Mouse (Mus musculus): Measurements from ENCODE around the gene Snap91. TPM values are rescaled to one million over a fixed set of nuclear protein-coding genes. Genes with fewer than 3 reads are reported as not detected.

Gene Snap91
- polyA plus RNA-seq, 1 experiment from 2014 or later = 81.6 TPM

- H3K9me3 ChIP-seq (replicated peaks) = no peaks in the 10 kb centered on the region
- no peak overlapping the region for H3K4me2 ChIP-seq
- no peak for ATAC-seq (replicated peaks; ENCODE audit: insufficient number of reproducible peaks, insufficient read depth, low FRiP score, low read depth)
- H3K4me1 ChIP-seq (replicated peaks) = no peaks in the 10 kb centered on the region; the same call in 1 of the 2 replicates
- no peaks in the 10 kb centered on the region for H3K27me3 ChIP-seq
- H3K9ac ChIP-seq = no peak overlapping the region
- no peak overlapping the region for H3K4me3 ChIP-seq
- H3K27ac ChIP-seq = no peak overlapping the region
- no peaks in the 10 kb centered on the region for H3K36me3 ChIP-seq
- WGBS = 57% methylated on average over 7 of the region's 7 CpGs
Observed at GRCm38 (mm10) chr9:86725604-86726380, 154.7 kb downstream of the Snap91 start.

GRCm38 (mm10) chr9:86725066-86725465 lies 155.4 kb downstream of the Snap91 start:
- no peak for ATAC-seq (replicated peaks; ENCODE audit: insufficient number of reproducible peaks, insufficient read depth, low FRiP score, low read depth)
- no peak overlapping the region for H3K27ac ChIP-seq
- H3K36me3 ChIP-seq = no peaks in the 10 kb centered on the region
- H3K9me3 ChIP-seq (replicated peaks) = no peaks in the 10 kb centered on the region
- H3K4me1 ChIP-seq (replicated peaks) = no peaks in the 10 kb centered on the region; the same call in 1 of the 2 replicates
- H3K27me3 ChIP-seq = no peaks in the 10 kb centered on the region
- no peak overlapping the region for H3K4me3 ChIP-seq
- H3K4me2 ChIP-seq = no peak overlapping the region
- WGBS = 84% methylated on average over 4 of the region's 4 CpGs
- H3K9ac ChIP-seq = no peak overlapping the region

GRCm38 (mm10) chr9:86720794-86721193 lies 159.7 kb downstream of the Snap91 start:
- 74% methylated on average over 2 of the region's 2 CpGs for WGBS
- Histone ChIP-seq H3K27me3 (no peaks in the 10 kb centered on the region), H3K4me3 (no peak overlapping the region), H3K4me1 (replicated peaks) (no peaks in the 10 kb centered on the region), H3K4me2 (no peak overlapping the region), H3K27ac (no peak overlapping the region), H3K36me3 (no peaks in the 10 kb centered on the region), H3K9me3 (replicated peaks) (no peaks in the 10 kb centered on the region), H3K9ac (no peak overlapping the region)
- no peak for ATAC-seq (replicated peaks; ENCODE audit: insufficient number of reproducible peaks, insufficient read depth, low FRiP score, low read depth)

- WGBS = 88% methylated on average over 5 of the region's 5 CpGs
- no peak overlapping the region for H3K4me2 ChIP-seq
- H3K9ac ChIP-seq = no peak overlapping the region
- H3K4me3 ChIP-seq = no peak overlapping the region
- no peaks in the 10 kb centered on the region for H3K4me1 ChIP-seq (replicated peaks)
- H3K9me3 ChIP-seq (replicated peaks) = no peaks in the 10 kb centered on the region
- no peaks in the 10 kb centered on the region for H3K36me3 ChIP-seq
- no peaks in the 10 kb centered on the region for H3K27me3 ChIP-seq
- ATAC-seq (replicated peaks; ENCODE audit: insufficient number of reproducible peaks, insufficient read depth, low FRiP score, low read depth) = no peak
- H3K27ac ChIP-seq = no peak overlapping the region
Observed at GRCm38 (mm10) chr9:86720227-86720626, 160.2 kb downstream of the Snap91 start.

GRCm38 (mm10) chr9:86717119-86717518 lies 163.3 kb downstream of the Snap91 start:
- no peak for ATAC-seq (replicated peaks; ENCODE audit: insufficient number of reproducible peaks, insufficient read depth, low FRiP score, low read depth)
- no peak overlapping the region for H3K4me3 ChIP-seq
- H3K36me3 ChIP-seq = no peaks in the 10 kb centered on the region
- WGBS = 57% methylated on average over 5 of the region's 5 CpGs
- H3K4me2 ChIP-seq = no peak overlapping the region
- H3K9ac ChIP-seq = no peak overlapping the region
- H3K9me3 ChIP-seq (replicated peaks) = no peaks in the 10 kb centered on the region
- no peak overlapping the region for H3K27ac ChIP-seq
- H3K27me3 ChIP-seq = no peaks in the 10 kb centered on the region
- H3K4me1 ChIP-seq (replicated peaks) = no peaks in the 10 kb centered on the region

GRCm38 (mm10) chr9:86716540-86716939 lies 163.9 kb downstream of the Snap91 start:
- H3K9me3 ChIP-seq (replicated peaks) = no peaks in the 10 kb centered on the region
- ATAC-seq (replicated peaks; ENCODE audit: insufficient number of reproducible peaks, insufficient read depth, low FRiP score, low read depth) = no peak
- WGBS = 32% methylated on average over 2 of the region's 2 CpGs
- no peaks in the 10 kb centered on the region for H3K27me3 ChIP-seq
- H3K36me3 ChIP-seq = no peaks in the 10 kb centered on the region
- no peak overlapping the region for H3K27ac ChIP-seq
- no peak overlapping the region for H3K4me3 ChIP-seq
- H3K4me1 ChIP-seq (replicated peaks) = no peaks in the 10 kb centered on the region
- H3K4me2 ChIP-seq = no peak overlapping the region
- no peak overlapping the region for H3K9ac ChIP-seq

Other genes with a start within 250 kb of the Snap91 start
- 27.9 and 32.4 TPM in 2 replicates for gene Me1, start 184.7 kb downstream of the Snap91 start, polyA plus RNA-seq (2015; fragmentation: Nextera tagmentation; extraction: Ambion mirVana)
- 46.5 and 56.4 TPM in 2 replicates for gene Prss35, start 137.0 kb downstream of the Snap91 start, polyA plus RNA-seq (2015; fragmentation: Nextera tagmentation; extraction: Ambion mirVana)
- 0.58 and 1.1 TPM in 2 replicates for gene Ripply2, start 134.9 kb upstream of the Snap91 start, polyA plus RNA-seq (2015; fragmentation: Nextera tagmentation; extraction: Ambion mirVana)
- gene Cyb5r4, start 141.4 kb upstream of the Snap91 start, polyA plus RNA-seq (2015; fragmentation: Nextera tagmentation; extraction: Ambion mirVana) = 45.0 and 46.6 TPM in 2 replicates